Mouse (Mus musculus): ENCODE results near the gene Pde3a.

The Pde3a gene

DNA sequence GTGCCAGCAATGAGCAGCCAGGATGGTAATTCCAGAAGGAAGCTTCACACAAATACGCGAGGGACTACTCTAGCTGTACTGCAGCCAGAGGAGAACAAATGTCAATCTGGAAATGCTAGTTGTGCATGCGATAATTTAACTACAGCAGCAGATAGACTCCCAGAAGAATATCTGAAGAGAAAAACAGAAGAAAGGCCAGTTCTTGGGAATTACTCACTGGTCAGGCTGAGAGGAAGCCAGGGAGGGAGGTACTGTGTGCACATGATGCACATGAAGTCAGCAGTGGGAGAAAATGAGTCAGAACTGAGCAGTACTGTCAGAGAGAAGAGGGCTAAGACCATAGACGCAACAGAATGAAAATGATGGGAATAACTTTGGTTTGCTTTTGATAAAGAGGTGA is 159.7 kb downstream of the Pde3a start:
- no peak for DNase-seq

DNA sequence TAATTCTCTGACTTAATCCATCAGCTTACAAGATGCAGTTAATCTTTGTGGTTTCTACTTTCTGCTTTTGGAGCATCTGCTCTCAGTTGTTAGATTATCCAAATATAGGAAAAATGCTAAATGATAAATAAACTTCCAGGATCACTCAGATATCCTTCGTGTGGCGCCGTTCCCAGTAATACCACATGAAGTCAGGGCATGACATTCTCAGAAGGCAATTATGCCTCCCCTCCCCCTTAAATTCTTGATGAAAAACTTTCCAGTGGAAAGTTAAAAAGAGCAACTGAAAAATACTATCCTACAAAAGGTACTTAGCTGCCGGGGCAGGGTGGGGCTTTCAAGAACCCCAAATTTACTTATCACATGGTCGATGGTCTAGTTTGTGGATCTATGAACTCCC is 161.8 kb downstream of the Pde3a start:
- no peak for DNase-seq

DNA sequence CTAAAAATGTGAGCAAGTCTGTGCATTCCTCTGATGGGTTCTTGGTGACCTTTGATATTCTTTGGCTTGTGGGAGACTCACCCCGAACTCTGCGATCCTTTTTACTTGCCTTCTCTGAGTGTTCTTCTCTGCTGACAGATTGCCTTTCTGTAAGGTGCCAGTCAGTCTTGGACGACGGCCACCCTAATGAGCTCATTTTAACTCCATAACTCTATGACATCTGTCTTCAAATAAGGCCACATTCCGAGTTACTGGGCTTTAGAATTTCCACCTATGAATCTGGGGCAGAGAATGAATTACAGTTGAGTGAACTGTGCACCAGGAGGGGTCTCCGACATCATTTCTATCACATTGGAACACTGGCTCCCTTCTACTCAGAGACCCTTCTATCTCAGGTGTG is 176.0 kb downstream of the Pde3a start:
- peak; percentile 60 for DNase-seq

DNA sequence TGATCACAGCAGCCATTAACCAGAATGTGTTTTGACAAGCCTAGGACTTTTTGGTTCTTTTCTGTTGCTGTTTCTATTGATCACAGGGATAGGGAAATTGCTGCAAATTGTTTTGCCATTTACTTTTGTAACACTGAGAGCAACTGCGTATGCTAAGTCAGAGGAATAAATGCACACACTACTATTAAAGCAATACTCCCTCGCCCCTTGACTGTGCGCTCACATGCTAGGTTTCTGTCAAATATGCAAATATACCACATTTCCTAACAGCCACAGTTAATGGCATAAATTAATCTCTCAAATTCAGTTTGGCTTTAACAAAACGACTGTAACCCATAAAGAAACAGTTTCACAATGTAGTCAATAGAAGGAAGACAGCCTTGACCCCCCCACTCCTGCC is 179.5 kb downstream of the Pde3a start:
- DNase-seq, result no peak

DNA sequence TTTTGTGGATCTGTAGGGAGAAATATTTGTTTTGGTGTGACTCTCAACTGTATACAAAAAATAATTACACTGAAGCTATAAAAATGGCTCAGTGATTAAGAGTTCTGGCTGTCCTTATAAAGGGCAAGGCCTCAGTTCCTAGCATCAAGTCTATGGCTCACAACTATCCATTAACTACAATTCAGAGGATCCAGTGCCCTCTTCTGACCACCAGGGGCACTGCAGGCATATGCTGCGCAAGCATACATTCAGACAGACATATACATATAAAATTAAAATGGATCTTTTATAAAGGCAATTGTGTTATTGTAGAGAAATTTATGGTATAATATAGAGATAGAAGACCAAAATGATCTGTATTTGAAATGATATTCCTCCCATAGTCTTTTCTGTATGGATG is 181.1 kb downstream of the Pde3a start:
- DNase-seq, result no peak

DNA sequence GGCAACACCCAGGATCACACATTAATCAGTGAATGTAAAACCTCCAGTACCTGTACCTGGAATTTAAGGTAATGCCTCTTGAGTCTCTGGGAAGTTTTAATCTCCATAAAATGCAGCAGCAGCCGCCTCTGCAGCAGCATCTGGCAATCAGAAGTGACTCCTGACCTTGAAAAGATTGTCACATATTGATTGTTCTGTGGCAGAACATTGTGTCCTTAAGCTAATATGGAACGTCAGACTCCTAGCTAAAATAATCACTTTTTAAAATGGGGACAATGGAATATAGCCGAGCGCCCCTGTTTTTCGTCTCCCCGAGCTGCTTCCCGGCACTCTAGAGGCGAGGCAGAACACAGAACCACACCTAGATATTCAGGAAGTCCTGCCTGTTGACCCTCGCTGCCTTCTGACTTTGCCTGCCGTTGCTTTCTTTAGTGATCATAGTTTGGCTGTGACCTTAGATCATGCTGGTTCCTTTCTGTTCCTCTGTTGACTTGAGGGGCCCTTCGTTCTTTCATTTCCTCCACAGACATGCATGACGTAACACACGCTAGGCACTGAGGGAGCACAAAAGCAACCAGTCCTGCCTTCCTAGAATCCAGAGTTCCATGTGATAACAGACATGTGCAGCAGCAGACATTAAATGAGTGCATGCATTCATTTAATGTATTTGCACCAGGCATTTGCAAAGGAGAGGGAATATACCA is 183.4 kb downstream of the Pde3a start:
- DNase-seq, result no peak

DNA sequence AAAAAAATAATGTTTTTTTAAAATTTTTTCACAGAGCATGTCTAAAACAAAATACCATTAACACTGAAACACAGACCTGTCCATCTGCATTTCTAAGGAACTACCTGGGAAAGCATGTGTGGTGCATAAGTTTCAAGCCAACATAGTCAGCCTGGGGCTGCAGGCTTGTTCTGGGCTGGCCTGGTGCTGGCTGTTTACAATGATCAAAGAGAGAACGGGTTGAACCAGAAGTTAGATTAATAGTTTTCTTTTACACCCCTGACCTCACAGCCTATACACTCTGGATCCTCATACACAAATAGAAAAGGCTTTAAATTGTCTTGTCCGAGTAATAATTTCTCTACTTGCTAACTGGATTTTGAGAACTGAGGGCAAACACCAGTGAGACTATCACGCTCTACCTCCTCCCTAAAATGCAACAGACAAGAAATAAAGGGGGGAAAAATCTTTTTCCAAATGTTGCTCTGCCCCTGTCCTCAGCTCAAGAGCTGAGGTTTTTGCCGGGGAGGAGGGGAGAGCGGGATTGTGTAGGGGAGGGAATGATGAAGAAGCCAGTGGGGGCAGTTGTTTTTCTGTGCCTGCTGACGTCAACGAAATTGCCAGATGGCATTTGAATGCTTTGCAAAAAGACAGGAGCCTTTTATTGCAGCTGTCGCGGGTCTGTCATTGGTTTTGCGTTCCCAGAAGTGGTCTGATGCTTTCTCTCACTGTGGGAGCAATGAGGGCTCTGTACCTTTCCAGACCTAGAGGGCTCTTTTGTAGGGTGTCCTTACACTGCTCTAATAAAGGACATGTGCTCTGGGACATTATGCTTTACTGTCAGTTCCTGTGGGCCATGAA is 185.1 kb downstream of the Pde3a start:
- DNase-seq, result no peak

DNA sequence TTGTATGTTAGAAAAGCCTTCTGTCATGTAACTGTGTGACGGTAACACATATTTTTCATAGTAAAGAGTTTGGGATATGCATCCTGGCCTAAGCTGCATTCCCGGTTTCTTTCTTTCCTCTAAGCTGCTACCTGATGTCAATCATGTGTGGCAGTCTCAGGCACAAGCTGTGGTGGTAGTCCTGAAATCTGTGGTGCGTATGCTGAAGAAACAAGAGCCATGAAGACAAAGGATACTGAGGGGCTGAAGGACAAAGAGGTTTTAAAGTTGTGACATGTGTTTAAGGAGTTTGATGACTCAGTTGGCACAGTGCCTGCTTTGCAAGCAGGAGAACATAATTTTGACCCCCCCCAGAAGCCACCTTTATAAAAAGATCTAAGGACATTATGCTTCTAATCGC is 186.1 kb downstream of the Pde3a start:
- no peak for DNase-seq

DNA sequence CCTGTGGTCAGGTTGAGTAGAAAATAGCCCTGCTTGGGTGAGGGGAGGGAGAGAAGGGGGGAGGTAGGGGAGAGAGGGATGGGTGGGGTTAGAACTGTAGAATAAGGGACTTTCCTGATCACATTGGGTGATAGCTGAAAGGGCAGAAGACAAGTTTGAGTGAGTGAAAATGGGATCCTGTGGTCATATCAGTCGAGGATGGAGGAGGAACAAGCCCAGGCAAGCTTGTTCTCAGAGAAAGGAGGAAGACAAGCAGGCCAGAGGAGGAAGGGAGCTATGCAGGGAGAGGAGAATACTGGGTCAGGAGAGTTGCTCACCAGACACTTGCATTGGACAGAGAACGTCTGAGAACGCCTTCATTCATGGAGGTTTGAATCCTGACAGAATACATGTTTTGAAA is 190.9 kb downstream of the Pde3a start:
- no peak for DNase-seq

DNA sequence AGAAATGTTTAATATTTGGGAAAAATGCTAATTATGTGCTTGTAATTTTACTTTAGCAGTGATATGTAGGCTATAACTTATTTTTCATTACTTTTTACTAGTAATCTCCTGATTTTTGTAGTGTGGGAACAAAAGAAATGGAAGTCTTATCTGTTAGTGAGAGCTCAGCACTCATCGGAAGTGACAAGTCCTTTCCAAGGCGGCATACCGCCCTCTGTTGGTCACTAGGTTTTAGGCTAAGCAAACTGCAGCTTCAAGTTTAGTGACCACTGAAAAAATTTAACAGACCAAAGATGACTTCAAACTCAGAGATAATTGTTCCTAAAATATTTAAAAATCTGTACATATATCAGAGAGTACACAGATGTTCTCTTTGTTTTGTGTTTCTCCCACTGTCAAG is 198.5 kb downstream of the Pde3a start:
- DNase-seq, result peak; percentile 55

DNA sequence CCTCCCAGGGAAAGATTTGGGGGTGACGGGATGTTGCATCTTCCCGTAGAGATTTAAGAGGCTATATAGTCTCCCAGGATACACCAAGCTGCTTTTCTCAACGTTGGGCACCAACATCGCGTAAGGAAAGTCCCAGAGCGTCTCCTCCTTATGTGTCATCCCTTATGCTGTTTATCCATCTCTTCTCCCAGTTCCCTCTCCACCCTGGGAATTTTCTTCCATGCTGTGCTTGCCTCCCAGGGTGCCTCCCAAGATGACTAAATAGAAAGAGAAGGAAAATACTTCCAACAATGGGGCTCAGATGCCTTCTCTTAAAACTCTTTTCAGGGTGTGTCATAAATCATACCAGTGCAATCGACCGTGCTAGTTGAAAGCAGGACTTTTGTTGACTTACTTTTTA is 199.8 kb downstream of the Pde3a start:
- no peak for DNase-seq

DNA sequence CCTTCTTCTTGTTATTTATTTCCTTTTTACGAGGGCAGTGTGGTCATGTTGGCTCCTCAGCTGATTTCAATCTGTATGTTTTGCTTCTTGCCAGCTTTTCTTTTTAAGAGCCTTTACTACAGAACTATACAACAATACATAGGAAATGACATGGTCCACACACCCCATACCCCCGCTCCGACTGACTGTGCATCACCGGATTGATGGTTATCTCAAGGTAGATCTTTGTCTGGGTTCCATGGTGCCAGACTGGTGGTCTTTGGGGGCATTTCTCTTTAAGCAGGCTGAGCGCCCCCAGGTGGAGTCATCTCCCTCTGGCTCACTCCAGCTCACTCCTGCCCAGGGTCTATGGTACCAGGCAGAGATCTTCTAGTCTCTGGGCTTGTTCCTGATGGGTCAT is 206.3 kb downstream of the Pde3a start:
- DNase-seq, result no peak

DNA sequence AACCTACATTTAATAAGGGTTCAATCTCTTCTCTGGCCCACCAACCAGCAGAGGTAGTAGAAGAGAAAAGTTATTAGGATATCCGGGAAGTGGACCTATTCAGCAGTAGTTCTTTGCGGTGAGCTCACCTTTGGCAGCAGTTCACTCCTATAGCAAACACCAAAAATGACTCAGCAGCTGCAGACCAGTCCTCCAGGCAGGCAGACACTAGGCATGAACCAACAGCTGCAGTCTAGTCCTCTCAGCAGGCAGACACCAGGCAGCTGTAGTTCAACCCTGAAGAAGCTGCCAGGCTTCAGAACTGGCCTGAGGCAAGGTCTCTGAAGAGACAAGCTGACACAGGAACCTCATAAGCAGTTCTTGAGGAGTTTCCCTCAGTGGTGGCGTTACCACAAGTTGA is 207.5 kb downstream of the Pde3a start:
- no peak for DNase-seq

DNA sequence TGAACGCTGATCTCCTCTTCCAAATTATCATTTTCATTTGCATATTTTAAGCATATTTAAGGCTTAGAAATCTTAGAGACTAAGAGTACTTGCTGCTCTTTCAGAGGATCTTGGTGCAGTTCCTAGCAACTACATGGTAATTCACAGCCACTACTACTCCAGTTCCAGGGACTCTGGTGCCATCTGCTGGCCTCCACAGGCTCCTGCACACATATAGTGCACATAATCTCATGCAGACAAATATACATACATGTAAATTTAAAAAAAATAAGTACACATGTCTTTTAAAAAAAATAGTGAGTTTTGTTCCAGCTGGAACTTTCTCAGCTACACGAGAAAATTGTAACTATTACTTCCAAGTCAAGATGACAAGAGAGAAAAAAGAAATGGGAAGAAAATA is 221.2 kb downstream of the Pde3a start:
- DNase-seq, result no peak

DNA sequence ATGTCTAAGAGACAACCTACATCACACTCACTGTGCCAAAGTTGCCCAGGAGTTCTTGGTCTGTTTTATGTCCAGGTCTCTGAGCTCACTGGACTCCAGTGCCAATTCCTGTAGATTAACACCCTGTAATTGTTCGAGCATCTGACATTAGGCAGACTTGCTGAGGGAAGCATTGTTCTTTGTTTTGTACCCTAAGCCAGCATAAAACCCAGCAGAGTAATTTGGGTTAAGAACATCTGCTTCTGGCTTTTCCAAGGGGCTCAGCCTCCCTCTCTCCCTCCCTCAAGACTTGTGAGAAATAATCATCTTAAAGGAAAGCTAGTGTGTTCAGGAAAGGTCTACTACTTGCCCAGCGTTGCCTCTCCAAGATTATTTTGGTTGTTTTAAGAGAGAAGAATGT is 225.2 kb downstream of the Pde3a start:
- no peak for DNase-seq

DNA sequence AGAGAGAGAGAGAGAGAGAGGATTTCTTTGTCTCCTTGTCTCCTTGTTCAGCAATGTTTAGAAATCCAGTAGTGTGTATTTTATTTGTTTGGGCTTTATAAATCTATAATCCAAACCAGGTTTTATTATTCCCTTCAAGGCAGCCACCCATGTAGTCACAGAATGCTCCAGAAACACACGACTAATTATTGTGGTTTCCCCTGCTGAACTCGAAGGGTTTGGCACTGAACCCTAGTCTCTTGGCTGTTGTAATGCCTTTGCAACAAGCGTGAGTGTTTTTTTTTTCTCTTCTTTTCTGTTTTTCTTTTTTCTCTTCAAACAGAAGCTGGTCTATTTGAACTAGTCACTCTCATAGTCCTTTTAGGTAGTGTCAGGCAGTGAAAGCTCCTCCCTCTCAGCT is 225.6 kb downstream of the Pde3a start:
- no peak for DNase-seq

DNA sequence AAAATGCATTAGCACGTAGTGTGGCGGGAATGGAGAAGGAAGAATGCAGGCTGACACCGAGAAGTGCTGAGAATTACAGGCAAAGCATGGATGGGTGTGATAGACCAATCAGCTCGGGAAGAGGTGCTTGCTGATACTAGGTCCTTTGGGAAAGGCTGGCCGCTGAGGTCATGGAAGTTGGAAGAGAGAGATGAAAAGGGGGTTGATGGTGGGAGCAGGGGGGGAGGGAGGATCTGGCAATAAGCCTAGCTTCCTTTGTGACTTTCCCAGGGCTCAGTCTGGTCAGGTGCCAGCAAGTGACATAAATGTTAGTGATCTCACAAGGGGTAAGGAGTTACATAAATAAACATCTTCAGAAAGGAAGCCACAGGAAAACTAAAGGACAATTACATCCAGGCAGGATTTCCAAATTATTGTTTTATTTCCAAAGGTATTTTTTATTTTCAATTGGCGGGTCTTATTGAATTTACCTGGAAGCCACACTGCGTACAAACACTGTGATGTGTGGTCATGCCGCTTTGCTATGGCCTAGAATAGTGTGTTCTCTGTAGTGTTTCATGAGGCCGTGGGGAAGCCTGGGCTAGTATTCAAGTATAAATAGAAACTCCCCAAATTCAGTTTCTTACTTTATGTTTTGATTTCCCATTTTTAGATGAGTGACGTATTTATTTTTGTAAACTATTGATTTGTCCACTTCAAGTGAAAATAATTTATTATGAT is 236.4 kb downstream of the Pde3a start:
- no peak for DNase-seq

DNA sequence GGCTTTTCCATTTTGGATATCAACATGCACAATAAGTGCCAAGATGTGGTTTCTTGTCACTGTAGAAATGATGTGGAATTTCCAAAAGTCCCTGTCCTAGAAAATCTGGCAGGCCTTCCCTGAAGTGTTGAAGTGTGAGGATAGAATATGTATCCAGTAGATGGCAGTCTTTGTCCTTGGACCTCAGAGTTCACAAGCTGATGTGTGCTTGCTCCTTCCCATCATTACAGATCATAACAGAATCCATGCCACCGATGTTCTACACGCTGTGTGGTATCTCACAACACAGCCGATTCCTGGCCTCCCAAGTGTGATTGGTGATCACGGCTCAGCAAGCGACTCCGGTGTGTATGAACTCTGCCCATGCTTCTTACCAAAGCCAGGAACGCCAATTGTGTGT is 238.2 kb downstream of the Pde3a start:
- DNase-seq, result peak; percentile 34

DNA sequence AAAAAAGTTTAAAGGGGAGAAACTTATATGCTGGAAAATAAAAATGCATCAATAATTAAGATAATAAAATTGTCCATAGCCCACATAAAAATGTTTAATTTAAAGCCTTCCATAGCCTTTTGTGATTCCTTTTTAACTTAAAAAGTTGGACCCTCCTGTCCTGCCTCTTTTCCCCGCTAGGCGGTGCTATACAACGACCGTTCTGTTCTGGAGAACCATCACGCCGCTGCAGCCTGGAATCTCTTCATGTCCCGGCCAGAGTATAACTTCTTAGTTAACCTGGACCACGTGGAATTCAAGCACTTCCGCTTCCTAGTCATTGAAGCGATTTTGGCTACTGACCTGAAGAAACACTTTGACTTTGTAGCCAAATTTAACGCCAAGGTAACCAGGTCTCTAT is 239.6 kb downstream of the Pde3a start:
- DNase-seq, result peak; percentile 10

DNA sequence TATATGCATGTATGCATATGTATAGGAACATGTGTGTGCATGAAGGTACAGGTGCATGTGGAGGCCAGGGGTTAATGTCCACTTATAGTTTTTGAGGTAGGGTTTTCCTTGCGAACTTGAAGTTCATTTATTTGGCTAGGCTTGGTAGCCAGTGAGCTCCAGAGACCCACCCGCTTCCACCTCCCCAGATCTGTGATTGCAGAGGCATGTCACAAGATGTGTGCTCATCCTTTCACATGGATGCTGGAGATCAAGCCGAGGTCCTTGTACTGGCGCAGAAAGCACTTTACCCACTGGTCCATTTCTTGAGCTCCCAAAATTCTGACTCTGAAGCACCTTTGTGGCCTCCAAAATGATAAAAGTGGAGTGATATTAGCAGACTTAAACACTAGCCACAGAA is 245.8 kb downstream of the Pde3a start:
- no peak for DNase-seq

DNA sequence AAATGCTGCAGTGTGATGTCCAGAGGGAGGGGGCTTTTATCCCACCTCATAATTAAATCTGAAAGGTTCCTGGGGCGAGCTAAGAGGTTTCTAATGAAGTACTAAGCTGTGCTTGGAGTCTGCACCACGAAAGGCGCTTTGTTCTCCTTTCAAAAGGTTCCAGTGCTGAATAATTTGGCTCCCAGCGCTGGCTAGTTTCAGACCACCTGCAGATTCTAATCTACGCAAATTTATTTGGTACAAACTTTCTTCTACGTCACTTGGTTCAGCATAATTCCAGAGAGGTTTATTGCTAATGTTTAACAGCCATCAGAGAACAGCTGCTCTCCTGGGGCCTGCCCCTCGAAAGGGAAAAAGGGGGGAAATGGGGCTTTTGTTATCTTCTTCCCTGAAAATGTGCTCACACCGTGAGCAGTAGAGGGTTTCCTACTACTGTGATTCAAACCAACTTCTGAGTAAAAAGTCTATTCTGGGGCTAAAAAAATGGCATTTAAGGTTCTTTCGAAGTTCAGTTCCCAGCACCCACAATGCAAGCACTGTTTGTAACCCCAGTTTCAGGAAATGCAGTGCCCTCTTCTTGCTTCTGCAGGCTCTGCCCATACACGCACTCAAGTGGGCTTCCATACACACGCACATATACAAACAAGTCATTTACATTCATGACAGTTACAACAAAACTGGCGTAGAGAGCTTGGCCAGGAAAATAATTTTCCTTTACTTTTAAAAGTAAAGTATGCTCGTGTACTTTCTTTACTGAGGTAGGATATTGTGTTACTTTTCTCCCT is 246.8 kb downstream of the Pde3a start:
- no peak for DNase-seq

DNA sequence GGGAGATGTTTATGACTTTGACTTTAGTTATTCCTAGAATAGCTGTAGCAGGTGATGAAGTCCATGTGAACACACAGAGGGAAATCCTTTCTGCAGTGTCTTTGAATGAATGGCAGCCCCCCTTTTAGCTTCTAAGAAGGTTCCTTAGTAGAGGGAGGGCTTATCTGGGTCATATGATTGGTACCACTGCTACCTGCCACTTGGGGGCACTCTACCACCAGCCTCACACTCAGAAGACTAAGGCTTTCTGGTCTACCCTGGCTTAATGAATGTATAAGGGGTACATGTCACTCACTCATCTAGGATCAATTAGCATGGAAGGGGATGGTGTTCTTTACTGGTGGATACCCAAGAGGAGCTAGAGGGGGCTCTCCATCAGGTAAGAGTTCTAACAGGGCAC is 250.4 kb downstream of the Pde3a start:
- no peak for DNase-seq

DNA sequence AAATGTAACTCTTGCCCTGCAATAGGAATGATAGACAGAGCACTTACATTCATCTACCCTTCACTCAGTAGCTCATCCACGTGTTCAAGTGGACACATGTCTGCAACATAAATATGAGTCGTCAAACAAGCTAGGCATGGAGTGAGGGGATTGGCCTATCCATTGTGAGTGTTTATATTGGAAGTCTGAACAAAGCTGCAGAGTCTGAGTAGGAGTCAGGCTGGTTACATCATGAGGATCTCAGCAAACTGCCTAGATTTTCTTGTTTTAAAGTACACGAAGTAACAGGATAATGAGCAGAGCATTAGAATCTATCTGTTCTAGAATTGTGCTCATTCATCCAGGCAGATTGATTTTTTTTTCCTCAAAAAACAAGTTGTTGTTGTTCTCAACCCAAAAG is 252.1 kb downstream of the Pde3a start:
- no peak for DNase-seq

Measured in cerebellum, adult 9-10 months (tissue).